Mouse (Mus musculus) bone marrow macrophage, adult 2 months (primary cell): ENCODE data around the gene H2-DMa. TPM values are rescaled to one million over a fixed set of nuclear protein-coding genes. Genes with fewer than 3 reads are reported as not detected.

Source experiments
- H3K27ac ChIP-seq: 2 replicates; pipeline ENCODE4 v1.5.1; 2012; ENCODE audit warnings: low read depth, low read length; ENCODE audit not compliant: insufficient read depth
- H3K4me1 ChIP-seq: 2 replicates; pipeline ENCODE4 v1.6.1; 2012; ENCODE audit warnings: low read length; ENCODE audit not compliant: control insufficient read depth, insufficient read depth
- H3K4me3 ChIP-seq: 2 replicates; pipeline ENCODE4 v1.5.1; 2012; ENCODE audit warnings: mild to moderate bottlenecking, low read length, moderate library complexity; ENCODE audit not compliant: insufficient read depth
- CTCF ChIP-seq: IDR thresholded peaks from 2 replicates; pipeline ENCODE4 v1.5.1; 2012; ENCODE audit warnings: low read depth, mild to moderate bottlenecking, low read length, moderate library complexity
- POLR2A ChIP-seq: IDR thresholded peaks from 2 replicates; pipeline ENCODE4 v1.6.1; 2012; ENCODE audit warnings: mild to moderate bottlenecking, low read depth, low read length, borderline replicate concordance
- polyA plus RNA-seq: library from polyadenylated mRNA; stranded (reverse); fragments of >200 nt; gene quantifications from 2 replicates; pipeline ENCODE4 v1.2.4, GENCODE M21; 2012; ENCODE audit not compliant: missing spikeins, insufficient read depth, insufficient read length

The H2-DMa gene
- polyA plus RNA-seq, 1 experiment, result 206 TPM

GRCm38 (mm10) chr17:34090923-34091322 lies 28.4 kb upstream of the H2-DMa start:
- Histone ChIP-seq H3K4me1 (peaks cover 19% of the 10 kb centered on the region), H3K27ac (no peak overlapping the region), H3K4me3 (no peak overlapping the region)
- peak; percentile 59; the same call in 1 of the 2 replicates for TF ChIP-seq CTCF
- no peak for TF ChIP-seq POLR2A

GRCm38 (mm10) chr17:34092197-34092875 lies 27.0 kb upstream of the H2-DMa start, which contains the start of gene H2-Oa:
H2-Oa (plus strand) TSS chr17:34092340.
- TF ChIP-seq POLR2A (no peak), CTCF (no peak)
- Histone ChIP-seq H3K4me3 (peak within 1 kb of the TSS; percentile 10; the same call in 1 of the 2 replicates), H3K27ac (peak within 1 kb of the TSS; percentile 70), H3K4me1 (peaks cover 26% of the 10 kb centered on the region)

GRCm38 (mm10) chr17:34093199-34093874 lies 26.0 kb upstream of the H2-DMa start:
- peaks cover 26% of the 10 kb centered on the region for H3K4me1 ChIP-seq
- peak overlapping the region; percentile 70 for H3K27ac ChIP-seq
- H3K4me3 ChIP-seq, result no peak overlapping the region
- TF ChIP-seq POLR2A (no peak), CTCF (no peak)

GRCm38 (mm10) chr17:34094283-34095035 lies 24.9 kb upstream of the H2-DMa start:
- TF ChIP-seq CTCF (no peak), POLR2A (no peak)
- H3K4me1 ChIP-seq, result peaks cover 23% of the 10 kb centered on the region
- no peak overlapping the region for H3K4me3 ChIP-seq
- no peak overlapping the region for H3K27ac ChIP-seq

- TF ChIP-seq CTCF (no peak), POLR2A (no peak)
- Histone ChIP-seq H3K4me3 (no peak overlapping the region), H3K4me1 (peaks cover 28% of the 10 kb centered on the region)
Measured at GRCm38 (mm10) chr17:34096497-34097010, 22.8 kb upstream of the H2-DMa start.

GRCm38 (mm10) chr17:34097272-34097671 lies 22.1 kb upstream of the H2-DMa start:
- no peak overlapping the region for H3K4me3 ChIP-seq
- H3K4me1 ChIP-seq, result peaks cover 26% of the 10 kb centered on the region
- TF ChIP-seq POLR2A (no peak), CTCF (no peak)
- H3K27ac ChIP-seq, result no peak overlapping the region

More at GRCm38 (mm10) chr17:34096497-34097010, 22.8 kb upstream of the H2-DMa start:
- no peak overlapping the region for H3K27ac ChIP-seq

GRCm38 (mm10) chr17:34098709-34099479 lies 20.4 kb upstream of the H2-DMa start:
- TF ChIP-seq POLR2A, result no peak
- no peak for TF ChIP-seq CTCF
- Histone ChIP-seq H3K4me3 (no peak overlapping the region), H3K27ac (no peak overlapping the region), H3K4me1 (peaks cover 28% of the 10 kb centered on the region)

GRCm38 (mm10) chr17:34099531-34099930 lies 19.8 kb upstream of the H2-DMa start:
- Histone ChIP-seq H3K4me1 (peaks cover 28% of the 10 kb centered on the region), H3K4me3 (no peak overlapping the region), H3K27ac (no peak overlapping the region)
- TF ChIP-seq CTCF (no peak), POLR2A (no peak)

- 0 out of 2 replicates have a peak overlapping the region, but pooled peaks have one; percentile 9 for H3K4me3 ChIP-seq
- H3K4me1 ChIP-seq, result peaks cover 27% of the 10 kb centered on the region
- H3K27ac ChIP-seq, result no peak overlapping the region
- TF ChIP-seq CTCF (no peak), POLR2A (no peak)
Measured at GRCm38 (mm10) chr17:34101185-34101584, 18.2 kb upstream of the H2-DMa start.
